In the genomic region with DNA sequence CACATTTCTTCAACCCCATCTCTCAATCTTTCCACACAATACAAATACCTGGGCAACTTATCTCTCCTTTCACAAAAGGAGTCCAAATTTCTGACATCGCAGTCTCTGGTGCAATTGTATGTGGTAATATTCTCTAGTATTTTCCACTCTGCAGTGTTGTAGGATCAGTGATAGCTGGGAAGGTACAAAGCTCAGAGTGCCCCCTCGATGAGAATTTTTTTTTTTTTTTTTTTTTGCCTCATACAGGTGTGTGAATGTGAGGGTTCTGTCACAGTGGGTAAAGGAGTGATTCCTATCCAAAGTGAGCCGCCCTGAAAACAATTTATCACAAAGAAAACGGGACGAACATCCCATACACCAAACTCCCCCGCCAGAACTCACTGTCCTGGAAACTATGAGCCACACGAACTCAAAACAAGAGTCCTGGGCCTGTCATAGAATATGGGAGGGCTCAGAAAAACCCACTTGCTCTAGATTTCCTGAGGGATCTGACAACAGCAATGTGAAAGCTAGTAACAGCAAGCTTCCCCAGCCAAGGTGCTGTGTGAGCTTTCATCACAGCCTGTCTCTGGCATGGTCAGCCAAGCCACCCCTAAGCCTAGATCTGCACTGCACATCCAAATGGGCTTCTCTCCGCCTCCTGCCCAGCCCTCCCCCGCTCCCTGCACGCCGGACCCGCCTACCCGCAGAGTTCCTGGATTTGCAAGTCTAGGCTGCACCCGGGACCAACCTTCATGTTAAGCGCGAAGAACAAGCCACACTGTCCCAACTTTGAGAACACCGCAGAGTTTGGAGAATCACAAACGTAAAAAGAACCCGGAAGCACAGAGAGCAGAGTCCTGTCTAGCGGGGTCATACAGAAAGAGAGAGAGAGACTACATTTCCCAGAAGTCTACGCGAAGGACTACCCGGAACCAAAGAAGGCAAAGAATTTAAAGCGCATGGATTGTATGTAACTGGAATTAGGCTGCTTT, we compare ENCODE assay signal across 8 mouse cellular contexts. TPM values are rescaled to one million over a fixed set of nuclear protein-coding genes. Genes with fewer than 3 reads are reported as not detected.
DNase-seq lines count a peak whose midpoint lies in the region; ATAC-seq lines count a peak whose summit lies in the region.

A gene (minus strand): TSS at position 896 of the 974 bp plus-strand sequence.

- H3K9me3 ChIP-seq in heart, embryonic 14.5 days (ENCODE audit: control insufficient read depth, low read length), result no peaks in the 10 kb centered on the region
- no peaks in the 10 kb centered on the region for H3K9me3 ChIP-seq in liver, embryonic 12.5 days (replicated peaks)
- no peaks in the 10 kb centered on the region for H3K9me3 ChIP-seq in stomach, embryonic 14.5 days (ENCODE audit: control insufficient read depth, low read depth, low read length)

- peak within 1 kb of the TSS; percentile 58 to 95 for H3K27ac ChIP-seq in heart, embryonic 14.5 days (replicated peaks in 1 of 2; ENCODE audit: control insufficient read depth in 1 of 2, insufficient read depth in 1 of 2, low read depth in 2 of 2, low read length in 2 of 2)
- H3K27ac ChIP-seq in liver, embryonic 12.5 days, result peak within 1 kb of the TSS; percentile 70; the same call in 1 of the 2 replicates
- peak within 1 kb of the TSS; percentile 11; the same call in 1 of the 2 replicates for H3K27ac ChIP-seq in stomach, embryonic 14.5 days (ENCODE audit: low read length)

- peaks cover 0 to 4% of the 10 kb centered on the region in 2 experiments; a peak in 1 of 4 replicates for H3K4me1 ChIP-seq in heart, embryonic 14.5 days (ENCODE audit: control insufficient read depth in 2 of 2, insufficient read depth in 2 of 2, low read length in 2 of 2)
- peaks cover 9% of the 10 kb centered on the region; the same call in 1 of the 2 replicates for H3K4me1 ChIP-seq in liver, embryonic 12.5 days
- H3K4me1 ChIP-seq in stomach, embryonic 14.5 days (ENCODE audit: control insufficient read depth, insufficient read depth, low read length), result no peaks in the 10 kb centered on the region

- peak; percentile 81 for ATAC-seq in heart, embryonic 14.5 days (ENCODE audit: insufficient number of reproducible peaks, insufficient read depth, low FRiP score, low read depth)
- peak; percentile 91 for ATAC-seq in liver, embryonic 12.5 days
- ATAC-seq in stomach, embryonic 14.5 days (ENCODE audit: insufficient number of reproducible peaks, insufficient read depth, low FRiP score, low read depth), result peak; percentile 93

- H3K9ac ChIP-seq in heart, embryonic 14.5 days (ENCODE audit: low read length), result peak within 1 kb of the TSS; percentile 76
- H3K9ac ChIP-seq in liver, embryonic 12.5 days, result peak within 1 kb of the TSS; percentile 63
- H3K9ac ChIP-seq in stomach, embryonic 14.5 days (replicated peaks; ENCODE audit: low read depth, low read length), result 0 out of 2 replicates have a peak within 1 kb of the TSS, but pooled peaks have one; percentile 25

- WGBS in heart, embryonic 14.5 days, result 6% methylated on average over 24 of the region's 24 CpGs
- WGBS in liver, embryonic 12.5 days (ENCODE audit: insufficient replicate concordance), result 8% methylated on average over 24 of the region's 24 CpGs
- 5% methylated on average over 24 of the region's 24 CpGs for WGBS in stomach, embryonic 14.5 days

- peaks cover 10% of the 10 kb centered on the region for H3K36me3 ChIP-seq in heart, embryonic 14.5 days (ENCODE audit: control insufficient read depth, insufficient read depth, low read length)
- peaks cover 14% of the 10 kb centered on the region for H3K36me3 ChIP-seq in liver, embryonic 12.5 days
- H3K36me3 ChIP-seq in stomach, embryonic 14.5 days (ENCODE audit: control insufficient read depth, insufficient read depth, low read length), result no peaks in the 10 kb centered on the region; the same call in 1 of the 2 replicates

- H3K27me3 ChIP-seq in heart, embryonic 14.5 days (ENCODE audit: control insufficient read depth, insufficient read depth, low read length), result no peaks in the 10 kb centered on the region
- H3K27me3 ChIP-seq in liver, embryonic 12.5 days (replicated peaks), result no peaks in the 10 kb centered on the region
- H3K27me3 ChIP-seq in stomach, embryonic 14.5 days (ENCODE audit: control insufficient read depth, insufficient read depth, low read length), result no peaks in the 10 kb centered on the region

- peak; percentile 18 to 51 for DNase-seq in CD8-positive naive resting alpha-beta T cell, adult 2 months (ENCODE audit: low read depth in 2 of 2, low spot score in 2 of 2)
- DNase-seq in c-Kit-positive CD71-negative TER-119-negative erythroid progenitor cells, embryonic 14.5 days (ENCODE audit: low read depth), result peak; percentile 34
- DNase-seq in fibroblast of lung, adult 2 months (ENCODE audit: low read depth), result peak; percentile 54
- DNase-seq in kidney, postnatal 14 days, result peak; percentile 73
- DNase-seq in natural killer cell, adult 2 months (ENCODE audit: low spot score in 2 of 2), result peak; percentile 21 to 30

- H3K4me2 ChIP-seq in heart, embryonic 14.5 days (ENCODE audit: low read length), result peak within 1 kb of the TSS; percentile 68
- H3K4me2 ChIP-seq in liver, embryonic 12.5 days, result peak within 1 kb of the TSS; percentile 70
- H3K4me2 ChIP-seq in stomach, embryonic 14.5 days (replicated peaks; ENCODE audit: low read depth, low read length), result peak within 1 kb of the TSS; percentile 52

- peak within 1 kb of the TSS; percentile 60 to 100 for H3K4me3 ChIP-seq in heart, embryonic 14.5 days (ENCODE audit: control insufficient read depth in 1 of 2, insufficient read depth in 1 of 2, low read depth in 1 of 2, low read length in 2 of 2)
- H3K4me3 ChIP-seq in liver, embryonic 12.5 days, result peak within 1 kb of the TSS; percentile 69
- peak within 1 kb of the TSS; percentile 39 for H3K4me3 ChIP-seq in stomach, embryonic 14.5 days (ENCODE audit: low read depth, low read length)

RNA-seq across cellular contexts. Expression of the gene that starts here (rescaled TPM):
- 3.8 and 4.3 TPM in 2 replicates for polyA plus RNA-seq in heart, embryonic 14.5 days (2014; fragmentation: Nextera tagmentation; extraction: Ambion mirVana)
- polyA plus RNA-seq in liver, embryonic 12.5 days (2016; fragmentation: Nextera tagmentation; extraction: Ambion mirVana), result 1.2 and 1.4 TPM in 2 replicates
- polyA plus RNA-seq in stomach, embryonic 14.5 days (2014; fragmentation: Nextera tagmentation; extraction: Ambion mirVana), result 4.7 and 6.0 TPM in 2 replicates

Comparison
In these comparisons a context has a peak if more than half of its experiments do, and no peak if none do; other contexts are left out.
1. Peak in every context shown above with its lines: DNase-seq, ATAC-seq, H3K4me3 ChIP-seq and H3K27ac ChIP-seq.
2. H3K27ac ChIP-seq: peak in every context shown above with its lines; median percentile 76 in heart, embryonic 14.5 days; 70 in liver, embryonic 12.5 days; 11 in stomach, embryonic 14.5 days.
3. H3K9ac ChIP-seq: peak in every context shown above with its lines; median percentile 76 in heart, embryonic 14.5 days; 63 in liver, embryonic 12.5 days; 25 in stomach, embryonic 14.5 days.